16 mouse cellular contexts compared by ENCODE assay signal in genomic region chr9:70689926-70690325, GRCm38 (mm10). TPM values are rescaled to one million over a fixed set of nuclear protein-coding genes. Genes with fewer than 3 reads are reported as not detected.
"Had no signal": no experiment of that assay in that cellular context is flagged by ENCODE, and none has a peak within 500 bp of the region (broad histone marks: within the 10 kb centered on the region; RNA-seq: fewer than 3 reads in every experiment).

No protein-coding gene starts in this region.

- H3K36me3 ChIP-seq: limb, embryonic 12.5 days; limb, embryonic 15.5 days; stomach, embryonic 15.5 days had no signal

- H3K27ac ChIP-seq: kidney, postnatal 0 days; limb, embryonic 12.5 days; limb, embryonic 15.5 days; macrophage; stomach, embryonic 15.5 days had no signal

- H3K27me3 ChIP-seq: limb, embryonic 12.5 days; limb, embryonic 15.5 days; stomach, embryonic 15.5 days had no signal

- H3K9ac ChIP-seq: limb, embryonic 12.5 days; limb, embryonic 15.5 days; stomach, embryonic 15.5 days had no signal

- ATAC-seq: intestine, postnatal 0 days had no signal

- H3K4me2 ChIP-seq: limb, embryonic 12.5 days; limb, embryonic 15.5 days; midbrain, embryonic 11.5 days; stomach, embryonic 15.5 days had no signal

- H3K4me1 ChIP-seq: limb, embryonic 15.5 days; stomach, embryonic 15.5 days had no signal

- H3K4me3 ChIP-seq: limb, embryonic 12.5 days; limb, embryonic 15.5 days; stomach, embryonic 15.5 days had no signal

- DNase-seq: kidney, adult 2 months; kidney, postnatal 25 days; layer of hippocampus, postnatal 36 days; left cerebral cortex, postnatal 4 days; lung, adult 2 months; lung, postnatal 14 days; midbrain, embryonic 14.5 days; thymus, postnatal 25 days had no signal

- H3K9me3 ChIP-seq: limb, embryonic 12.5 days; limb, embryonic 15.5 days; stomach, embryonic 15.5 days had no signal

RNA-seq across cellular contexts. Expression of gene Gm10642, which starts 33.9 kb away (rescaled TPM):
- polyA plus RNA-seq: kidney, embryonic 14.5 days had no signal
